In the genomic region with DNA sequence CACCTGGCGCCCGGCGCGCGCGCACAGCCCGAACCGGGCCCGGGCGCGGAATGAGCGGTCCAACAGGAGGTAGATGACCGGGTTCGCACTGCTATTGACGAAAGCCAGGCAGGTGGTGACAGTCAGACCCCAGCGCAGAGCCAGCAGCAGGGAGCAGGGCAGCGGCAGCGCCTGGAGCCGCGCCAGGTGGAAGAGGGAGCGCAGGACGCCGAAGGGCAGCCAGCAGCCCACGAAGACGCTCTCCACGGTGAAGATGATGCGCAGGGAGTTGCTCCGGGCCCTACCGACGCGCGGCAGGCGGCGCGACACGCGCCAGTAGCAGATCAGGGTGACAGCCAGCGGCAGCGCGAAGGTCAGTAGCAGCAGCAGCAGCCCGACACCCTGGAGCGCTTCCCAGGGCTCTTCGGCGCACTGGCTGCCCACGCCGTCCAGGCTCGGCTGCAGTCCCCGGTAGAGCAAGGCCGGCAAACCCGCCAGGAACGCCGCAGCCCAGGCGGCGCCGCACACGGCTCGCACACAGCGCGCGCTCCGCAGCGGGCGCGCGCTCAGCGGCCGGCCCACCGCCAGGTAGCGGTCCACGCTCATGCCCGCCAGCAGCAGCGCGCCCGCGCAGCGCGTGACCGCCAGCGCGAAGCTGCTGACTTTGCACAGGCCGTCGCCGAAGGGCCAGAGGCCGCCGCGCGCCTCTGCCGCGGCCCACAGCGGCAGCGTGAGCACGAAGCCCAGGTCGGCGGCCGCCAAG, we compare ENCODE assay signal across 9 mouse cellular contexts. TPM values are rescaled to one million over a fixed set of nuclear protein-coding genes. Genes with fewer than 3 reads are reported as not detected.
DNase-seq lines count a peak whose midpoint lies in the region; ATAC-seq and TF ChIP-seq lines count a peak whose summit lies in the region.
"Had no signal": no experiment of that assay in that cellular context is flagged by ENCODE, and none has a peak within 500 bp of the region (broad histone marks: within the 10 kb centered on the region; RNA-seq: fewer than 3 reads in every experiment).

No protein-coding gene starts in this region.

- peaks cover 13% of the 10 kb centered on the region for H3K4me1 ChIP-seq in midbrain, embryonic 11.5 days (ENCODE audit: control insufficient read depth, insufficient read depth, low read length)
- H3K4me1 ChIP-seq in small intestine, adult 2 months (ENCODE audit: control insufficient read depth, insufficient read depth, insufficient read length, low read length), result peaks cover 11% of the 10 kb centered on the region

- DNase-seq in adrenal gland, postnatal 10 days, result peak; percentile 70
- peak; percentile 63 for DNase-seq in embryo, embryonic 10 days (ENCODE audit: low spot score)
- peak; percentile 67 for DNase-seq in gastrocnemius, postnatal 14 days
- DNase-seq in induced T-regulatory cell, adult 2 months (ENCODE audit: low read depth), result peak; percentile 51
- DNase-seq in left cerebral cortex, postnatal 14 days (ENCODE audit: low spot score in 2 of 2), result peak; percentile 64 to 69
- peak; percentile 94 for DNase-seq in midbrain, embryonic 11.5 days (ENCODE audit: low spot score, missing footprints)
- DNase-seq in c-Kit-positive CD71-positive TER-119-positive erythroid progenitor cells, embryonic 14.5 days (ENCODE audit: low spot score), result no peak

- no peak overlapping the region for H3K27ac ChIP-seq in midbrain, embryonic 11.5 days (ENCODE audit: low read depth, low read length)
- H3K27ac ChIP-seq in small intestine, adult 2 months (ENCODE audit: insufficient read depth, low read depth, low read length), result no peak overlapping the region

- peaks cover 58% of the 10 kb centered on the region for H3K27me3 ChIP-seq in midbrain, embryonic 11.5 days (ENCODE audit: control insufficient read depth, insufficient read depth, low read length)
- peaks cover 34% of the 10 kb centered on the region for H3K27me3 ChIP-seq in small intestine, adult 2 months (ENCODE audit: control insufficient read depth, insufficient read depth, low read length)

- no peaks in the 10 kb centered on the region for H3K9me3 ChIP-seq in midbrain, embryonic 11.5 days (ENCODE audit: control insufficient read depth, low read length)

- intact Hi-C loops in gastrocnemius, postnatal 14 days (cut with DNase I; ENCODE audit: low total_unique reads), result no loop called here
- intact Hi-C loops in left cerebral cortex, postnatal 14 days (cut with DNase I), result loop anchor here (5.0 kb wide), 1 partner anchor 213 kb away; no protein-coding TSS in a partner anchor

- peak overlapping the region; percentile 53 for H3K9ac ChIP-seq in midbrain, embryonic 11.5 days (ENCODE audit: low read length)

- peak overlapping the region; percentile 52 for H3K4me3 ChIP-seq in midbrain, embryonic 11.5 days (ENCODE audit: low read depth, low read length)
- H3K4me3 ChIP-seq in small intestine, adult 2 months (ENCODE audit: low read depth, low read length), result peak overlapping the region; percentile 59

- no peaks in the 10 kb centered on the region for H3K36me3 ChIP-seq in midbrain, embryonic 11.5 days (ENCODE audit: control insufficient read depth, insufficient read depth, low read length)
- H3K36me3 ChIP-seq in small intestine, adult 2 months (ENCODE audit: control insufficient read depth, insufficient read depth, low read length), result no peaks in the 10 kb centered on the region

- no peak for TF ChIP-seq POLR2A in small intestine, adult 2 months (IDR thresholded peaks at IDR 0.05; ENCODE audit: low read depth, low read length)

- WGBS in midbrain, embryonic 11.5 days, result under 1% methylated on average over 93 of the region's 95 CpGs
- WGBS in small intestine, adult 2 months, result 1% methylated on average over 95 of the region's 95 CpGs

- peak overlapping the region; percentile 94 for H3K4me2 ChIP-seq in midbrain, embryonic 11.5 days

- peak; percentile 80 for ATAC-seq in midbrain, embryonic 11.5 days (ENCODE audit: low FRiP score)

- TF ChIP-seq CTCF in small intestine, adult 2 months (IDR thresholded peaks at IDR 0.05; ENCODE audit: extremely low read depth, insufficient read length, insufficient replicate concordance, low read depth, low read length), result no peak

RNA-seq across cellular contexts. Expression of gene Gpr25, which starts 0.6 kb away (rescaled TPM):
- total RNA-seq in adrenal gland, postnatal 10 days (2021), result not detected
- total RNA-seq in gastrocnemius, postnatal 14 days (2021), result not detected
- 1 to 10 TPM; 5.9 to 9.5 TPM for total RNA-seq in left cerebral cortex, postnatal 14 days (2021)
- polyA plus RNA-seq in midbrain, embryonic 11.5 days (2014; fragmentation: Nextera tagmentation; extraction: Ambion mirVana), result not detected in 2 replicates
- polyA plus RNA-seq in small intestine, adult 2 months (2012; rRNA removed), result 0.36 and 0.55 TPM in 2 replicates
- polyA plus RNA-seq: gonadal fat pad, adult 2 months had no signal

RNA-seq across cellular contexts. Expression of gene Inava, which starts 26.0 kb away (rescaled TPM):
- total RNA-seq in adrenal gland, postnatal 10 days (2021), result under 1 TPM in 1 of 2 experiments, not detected in 1; 0.30 TPM
- not detected for total RNA-seq in gastrocnemius, postnatal 14 days (2021)
- total RNA-seq in left cerebral cortex, postnatal 14 days (2021), result 1 to 10 TPM; 3.6 to 4.1 TPM
- polyA plus RNA-seq in midbrain, embryonic 11.5 days (2014; fragmentation: Nextera tagmentation; extraction: Ambion mirVana), result 10.8 and 12.7 TPM in 2 replicates
- polyA plus RNA-seq in small intestine, adult 2 months (2012; rRNA removed), result 35.2 and 55.9 TPM in 2 replicates

RNA-seq across cellular contexts. Expression of gene Mroh3, which starts 47.4 kb away (rescaled TPM):
- total RNA-seq in adrenal gland, postnatal 10 days (2021), result not detected
- total RNA-seq in gastrocnemius, postnatal 14 days (2021), result not detected
- total RNA-seq in left cerebral cortex, postnatal 14 days (2021), result 1 to 10 TPM; 1.1 to 2.2 TPM
- 0.73 and 0.75 TPM in 2 replicates for polyA plus RNA-seq in midbrain, embryonic 11.5 days (2014; fragmentation: Nextera tagmentation; extraction: Ambion mirVana)
- 1.1 and 2.2 TPM in 2 replicates for polyA plus RNA-seq in small intestine, adult 2 months (2012; rRNA removed)

Comparison
In these comparisons a context has a peak if more than half of its experiments do, and no peak if none do; other contexts are left out.
1. RNA of gene Gpr25, which starts 0.6 kb away (total RNA-seq): 5.9 to 9.5 TPM in left cerebral cortex, postnatal 14 days; not detected in gastrocnemius, postnatal 14 days and not detected in adrenal gland, postnatal 10 days; every median in the first group is over 4 times any median in the second.